ENCODE assay signal across 19 mouse cellular contexts in genomic region chr7:88440301-88440700, GRCm38 (mm10). TPM values are rescaled to one million over a fixed set of nuclear protein-coding genes. Genes with fewer than 3 reads are reported as not detected.
A peak's percentile ranks its signal among the peaks of the same experiment; 100 is the strongest.
DNase-seq lines count a peak whose midpoint lies in the region; ATAC-seq and TF ChIP-seq lines count a peak whose summit lies in the region.
"Had no signal": no experiment of that assay in that cellular context is flagged by ENCODE, and none has a peak within 500 bp of the region (broad histone marks: within the 10 kb centered on the region; RNA-seq: fewer than 3 reads in every experiment).

No protein-coding gene starts in this region.

- no peak for TF ChIP-seq CTCF in lung, adult 2 months (IDR thresholded peaks at IDR 0.05; ENCODE audit: insufficient read depth, low read length)

- DNase-seq in lung, postnatal 25 days (ENCODE audit: low spot score): peak; percentile 18
- DNase-seq in lung, adult 2 months: no peak
- peak; percentile 59 for DNase-seq in fat pad, adult 2 months (ENCODE audit: extremely low read depth, low read depth, low spot score)
- DNase-seq in cerebellum, adult 11 months: no peak
- DNase-seq: adrenal gland, adult 2 months; adrenal gland, postnatal 10 days; adrenal gland, postnatal 25 days; cerebellum, adult 11-12 months; cerebellum, adult 2 months; cerebellum, adult 9-10 months; cerebellum, postnatal 10 days; cerebellum, postnatal 25 days had no signal

- ATAC-seq in granulocyte monocyte progenitor cell, adult 5-6 weeks (replicated peaks; ENCODE audit: poor library complexity, severe bottlenecking): peak; percentile 77
- ATAC-seq: forebrain, embryonic 14.5 days; forebrain, embryonic 16.5 days had no signal

- H3K4me3 ChIP-seq in lung, adult 2 months (replicated peaks; ENCODE audit: extremely low read depth, low read depth, low read length): no peak overlapping the region
- H3K4me3 ChIP-seq: embryonic facial prominence, embryonic 10.5 days; embryonic facial prominence, embryonic 12.5 days; forebrain, embryonic 10.5 days; forebrain, embryonic 12.5 days had no signal

- H3K4me1 ChIP-seq in lung, adult 2 months (ENCODE audit: control insufficient read depth, insufficient read depth, low read length): no peaks in the 10 kb centered on the region
- H3K4me1 ChIP-seq: embryonic facial prominence, embryonic 10.5 days; embryonic facial prominence, embryonic 12.5 days; forebrain, embryonic 10.5 days; forebrain, embryonic 12.5 days had no signal

- no peak for TF ChIP-seq POLR2A in lung, adult 2 months (IDR thresholded peaks at IDR 0.05; ENCODE audit: borderline replicate concordance, extremely low read depth, low read depth, low read length)

RNA-seq across cellular contexts. Expression of gene Rab38, which starts 10.2 kb away (rescaled TPM):
- 5.4 and 6.4 TPM in 2 replicates for polyA plus RNA-seq in lung, adult 2 months (2012; rRNA removed)
- total RNA-seq in granulocyte monocyte progenitor cell, adult 5-6 weeks (2014; fragmentation: Nextera tagmentation): 28.2 and 45.6 TPM in 2 replicates
- total RNA-seq in granulocyte monocyte progenitor cell, adult 5-6 weeks (2017): 32.4 and 46.0 TPM in 2 replicates

Comparison
In these comparisons a context has a peak if more than half of its experiments do, and no peak if none do; other contexts are left out.
1. DNase-seq: peak in lung, postnatal 25 days (single experiment) and fat pad, adult 2 months (single experiment); none in lung, adult 2 months (single experiment) and cerebellum, adult 11 months (single experiment).